Mouse (Mus musculus): Measurements from ENCODE around the gene Unc13b.

- TF ChIP-seq CTCF (IDR thresholded peaks at IDR 0.05) (no peak), EP300 (IDR thresholded peaks at IDR 0.05) (no peak)
Observed at GRCm38 (mm10) chr4:43182474-43183168, 123.9 kb downstream of the Unc13b start.

Measured in lung, postnatal 0 days (tissue).